Mouse (Mus musculus) midbrain, embryonic 12.5 days (tissue): ENCODE measurements around the gene Arsj. TPM values are rescaled to one million over a fixed set of nuclear protein-coding genes. Genes with fewer than 3 reads are reported as not detected.

ENCODE experiments used
- ATAC-seq: fragments of 200-750 bp; cut with Nextera tagmentation; 2 replicates; pipeline ENCODE4 v1.8.0; 2017; ENCODE audit warnings: low read depth, moderate TSS enrichment, moderate library complexity; ENCODE audit not compliant: low FRiP score
- H3K27ac ChIP-seq: fragments of 300-500 bp; sonication (generic); replicated peaks from 2 replicates; pipeline ENCODE4 v1.5.1; 2016; ENCODE audit warnings: mild to moderate bottlenecking
- H3K27me3 ChIP-seq: fragments of 300-500 bp; sonication (generic); 2 replicates; pipeline ENCODE4 v1.6.1; 2016; ENCODE audit warnings: mild to moderate bottlenecking
- H3K36me3 ChIP-seq: fragments of 300-500 bp; sonication (generic); 2 replicates; pipeline ENCODE4 v1.6.1; 2016
- H3K4me1 ChIP-seq: fragments of 300-500 bp; sonication (generic); 2 replicates; pipeline ENCODE4 v1.6.1; 2016
- H3K4me2 ChIP-seq: fragments of 300-500 bp; sonication (generic); replicated peaks from 2 replicates; pipeline ENCODE4 v1.6.1; 2016; ENCODE audit warnings: mild to moderate bottlenecking, moderate library complexity
- H3K4me3 ChIP-seq: fragments of 300-500 bp; sonication (generic); 2 replicates; pipeline ENCODE4 v1.5.1; 2016; ENCODE audit warnings: mild to moderate bottlenecking
- H3K9ac ChIP-seq: fragments of 300-500 bp; sonication (generic); replicated peaks from 2 replicates; pipeline ENCODE4 v1.6.1; 2016; ENCODE audit warnings: mild to moderate bottlenecking, moderate library complexity
- H3K9me3 ChIP-seq: fragments of 300-500 bp; sonication (generic); 2 replicates; pipeline ENCODE4 v1.6.1; 2016; ENCODE audit warnings: mild to moderate bottlenecking
- WGBS: fragments of 180-500 bp; shearing (Covaris S2); methylation state at CpG from one replicate; pipeline ENCODE4 v1.1.7; 2016; 5-methylcytosine and 5-hydroxymethylcytosine counted together
- polyA plus RNA-seq: library from polyadenylated mRNA; unstranded; fragments of >200 nt; fragmentation: Nextera tagmentation; extraction: Ambion mirVana; gene quantifications from 2 replicates; pipeline ENCODE4 v1.2.1, GENCODE M21; 2016

The Arsj gene
- polyA plus RNA-seq, 1 experiment from 2014 or later, result 0.18 TPM

DNA sequence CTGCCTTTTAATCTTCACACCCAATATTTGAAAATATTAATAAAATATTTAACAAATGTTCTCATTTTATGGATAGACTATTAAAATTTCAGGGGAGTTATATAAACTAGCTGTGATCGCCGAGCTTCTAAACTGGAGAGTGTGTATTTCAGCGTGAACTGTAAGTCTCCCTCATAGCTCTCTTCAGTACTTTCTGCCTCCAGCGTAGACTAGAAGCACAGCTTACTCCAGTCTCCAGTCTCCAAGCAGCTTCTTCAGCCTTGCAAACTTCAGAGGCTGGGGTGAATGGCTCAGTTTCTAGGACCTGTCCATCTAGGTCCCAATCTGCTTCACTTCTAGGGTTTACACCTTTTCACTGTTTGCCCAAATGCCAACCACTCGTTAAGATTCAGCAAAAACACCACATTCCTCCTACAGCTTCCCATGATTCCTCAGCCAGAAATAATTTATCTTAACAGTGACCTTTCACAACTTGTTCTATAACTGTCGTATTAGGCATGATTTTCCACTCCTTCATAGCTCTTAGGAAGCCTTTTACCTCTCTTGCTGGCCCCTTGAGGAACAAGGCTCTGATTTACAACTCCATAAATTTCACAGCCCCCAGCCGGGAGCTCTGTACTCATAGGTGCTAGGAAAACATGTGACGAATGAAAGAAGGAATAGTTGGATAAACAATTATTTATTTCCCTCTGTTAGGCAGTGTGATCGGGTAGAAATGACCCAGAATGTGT, 9.5 kb downstream of the Arsj start:
- Histone ChIP-seq H3K27ac (no peak overlapping the region), H3K9me3 (no peaks in the 10 kb centered on the region), H3K27me3 (no peaks in the 10 kb centered on the region), H3K4me1 (no peaks in the 10 kb centered on the region), H3K36me3 (no peaks in the 10 kb centered on the region), H3K4me3 (no peak overlapping the region), H3K9ac (no peak overlapping the region), H3K4me2 (no peak overlapping the region)
- WGBS, result 84% methylated on average over 9 of the region's 9 CpGs
- no peak for ATAC-seq

DNA sequence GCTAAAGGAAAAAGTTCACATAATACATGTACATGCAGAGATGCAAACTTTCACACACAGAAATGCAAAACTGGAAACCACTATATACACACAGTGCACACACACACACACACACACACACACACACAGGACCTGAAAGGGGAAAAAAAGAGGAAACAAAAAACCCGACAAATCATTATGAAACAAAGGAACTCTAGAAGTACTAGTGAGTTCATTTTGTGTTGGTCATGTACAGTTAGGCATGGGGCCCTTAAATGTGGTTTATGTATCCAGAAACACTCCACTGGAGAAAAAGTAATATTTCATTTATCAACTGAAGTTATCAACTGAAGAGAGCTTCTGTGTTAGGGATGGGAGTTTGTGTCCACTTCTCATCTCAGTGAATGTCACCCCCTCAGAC, 10.2 kb downstream of the Arsj start:
- Histone ChIP-seq H3K4me2 (no peak overlapping the region), H3K27me3 (no peaks in the 10 kb centered on the region), H3K36me3 (no peaks in the 10 kb centered on the region), H3K27ac (no peak overlapping the region), H3K9me3 (no peaks in the 10 kb centered on the region), H3K9ac (no peak overlapping the region), H3K4me1 (no peaks in the 10 kb centered on the region), H3K4me3 (no peak overlapping the region)
- no peak for ATAC-seq
- WGBS, result 81% methylated on average over 1 of the region's 1 CpGs

DNA sequence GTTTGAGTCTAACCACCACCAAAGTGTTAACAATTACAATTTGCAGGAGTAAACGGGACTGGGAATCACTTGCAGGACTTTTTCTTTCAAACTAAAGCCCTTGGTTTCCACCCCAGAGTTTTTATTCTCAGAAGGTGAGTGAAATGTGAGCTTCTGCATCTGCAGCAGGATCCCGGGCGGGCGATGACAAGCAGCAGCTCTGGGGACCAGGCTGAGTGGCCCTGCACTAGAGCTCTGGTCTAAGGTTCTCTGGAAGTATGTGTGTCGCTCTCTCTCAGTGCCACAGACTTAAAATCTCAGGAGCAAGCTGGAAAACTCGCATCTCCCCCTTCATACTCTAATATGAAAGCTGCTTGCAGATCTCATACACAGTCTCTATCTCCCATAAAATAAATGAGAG, 15.8 kb downstream of the Arsj start:
- H3K4me3 ChIP-seq, result no peak overlapping the region
- H3K36me3 ChIP-seq, result no peaks in the 10 kb centered on the region
- no peak overlapping the region for H3K9ac ChIP-seq
- H3K4me2 ChIP-seq, result no peak overlapping the region
- H3K4me1 ChIP-seq, result no peaks in the 10 kb centered on the region
- H3K27ac ChIP-seq, result no peak overlapping the region
- no peaks in the 10 kb centered on the region for H3K27me3 ChIP-seq
- no peaks in the 10 kb centered on the region for H3K9me3 ChIP-seq
- ATAC-seq, result no peak
- WGBS, result 81% methylated on average over 6 of the region's 6 CpGs

DNA sequence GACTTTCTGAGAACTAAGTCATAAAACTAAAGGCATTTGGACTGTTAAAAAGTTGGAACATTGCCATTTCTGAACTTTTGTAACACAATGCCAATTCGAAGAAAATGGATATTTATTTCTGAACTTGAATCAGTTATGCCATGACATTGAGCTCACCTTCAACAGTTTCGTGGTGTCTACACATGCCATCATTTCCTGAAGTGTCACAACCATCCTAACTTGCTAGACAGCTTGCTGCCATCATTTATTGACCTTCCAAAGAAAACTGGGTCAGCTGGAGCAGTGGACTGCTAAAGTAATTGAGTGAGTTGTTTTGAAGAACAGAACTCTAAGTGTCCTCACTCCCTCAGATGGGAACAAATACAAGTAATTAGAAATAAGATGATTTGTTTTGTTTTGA, 16.2 kb downstream of the Arsj start:
- 77% methylated on average over 2 of the region's 2 CpGs for WGBS
- no peak for ATAC-seq
- no peaks in the 10 kb centered on the region for H3K9me3 ChIP-seq
- H3K27ac ChIP-seq, result no peak overlapping the region
- no peaks in the 10 kb centered on the region for H3K36me3 ChIP-seq
- no peak overlapping the region for H3K4me2 ChIP-seq
- no peak overlapping the region for H3K9ac ChIP-seq
- no peak overlapping the region for H3K4me3 ChIP-seq
- no peaks in the 10 kb centered on the region for H3K27me3 ChIP-seq
- H3K4me1 ChIP-seq, result no peaks in the 10 kb centered on the region

DNA sequence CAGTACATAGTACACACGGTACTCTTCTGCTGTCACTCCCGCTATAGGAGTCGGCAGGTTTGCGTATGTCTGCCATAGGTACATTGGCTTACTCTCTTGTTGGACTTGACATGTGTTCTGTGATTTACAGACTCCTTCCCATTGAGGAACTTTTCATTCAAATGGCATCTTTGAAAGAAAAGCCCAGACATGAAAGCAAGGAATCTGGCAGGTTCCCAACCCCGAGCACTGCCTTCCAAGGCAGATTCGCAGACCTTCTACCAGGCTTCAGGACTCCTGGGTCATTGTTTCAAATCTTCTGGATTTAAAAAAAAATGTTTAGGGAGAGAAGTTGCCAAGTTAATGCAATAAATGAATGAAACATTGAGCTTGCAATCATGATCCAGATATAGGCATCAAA, 19.8 kb downstream of the Arsj start:
- Histone ChIP-seq H3K27me3 (no peaks in the 10 kb centered on the region), H3K36me3 (no peaks in the 10 kb centered on the region), H3K4me2 (no peak overlapping the region), H3K9ac (no peak overlapping the region), H3K27ac (no peak overlapping the region), H3K9me3 (no peaks in the 10 kb centered on the region), H3K4me1 (no peaks in the 10 kb centered on the region), H3K4me3 (no peak overlapping the region)
- WGBS, result 94% methylated on average over 6 of the region's 6 CpGs
- no peak for ATAC-seq

DNA sequence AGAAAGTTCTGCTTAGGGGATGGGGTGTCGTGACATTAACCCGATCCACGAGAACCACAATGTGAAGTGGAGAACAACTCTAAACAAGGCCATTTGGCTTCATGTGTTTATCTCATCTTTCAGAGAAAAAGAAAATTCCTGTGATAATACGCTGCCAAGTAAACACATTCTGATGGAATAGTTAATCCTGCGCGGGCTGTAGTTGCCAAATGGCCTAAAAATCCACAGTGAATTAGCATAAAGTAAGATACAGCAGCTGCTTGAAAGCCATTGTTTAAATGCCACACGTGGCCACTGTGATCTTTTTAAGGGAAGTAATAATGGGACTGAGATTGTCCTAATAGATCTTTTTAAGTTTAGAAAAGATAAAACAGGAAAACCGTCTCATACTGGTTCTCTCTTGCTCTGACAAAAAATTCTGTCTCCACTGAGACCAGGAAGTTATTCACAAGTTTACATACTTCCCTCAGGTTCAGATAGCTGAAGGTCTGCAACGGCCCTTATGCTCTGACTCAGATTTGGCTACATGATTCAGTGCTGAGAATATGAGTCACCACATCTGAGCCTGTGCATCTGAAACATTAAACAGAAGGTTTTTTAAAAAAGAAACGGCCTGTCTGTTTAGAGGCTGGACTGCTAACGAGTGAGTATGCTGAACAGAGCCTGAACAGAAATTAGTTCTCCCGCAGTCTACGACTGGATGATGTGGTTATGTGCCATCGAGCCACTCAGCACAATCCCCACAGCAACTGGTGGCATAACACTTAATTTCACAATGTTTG, 21.4 kb downstream of the Arsj start:
- H3K4me1 ChIP-seq, result no peaks in the 10 kb centered on the region
- H3K36me3 ChIP-seq, result no peaks in the 10 kb centered on the region
- ATAC-seq, result no peak
- no peak overlapping the region for H3K9ac ChIP-seq
- H3K27me3 ChIP-seq, result no peaks in the 10 kb centered on the region
- no peak overlapping the region for H3K4me2 ChIP-seq
- H3K4me3 ChIP-seq, result no peak overlapping the region
- no peak overlapping the region for H3K27ac ChIP-seq
- no peaks in the 10 kb centered on the region for H3K9me3 ChIP-seq
- WGBS, result 80% methylated on average over 14 of the region's 14 CpGs

DNA sequence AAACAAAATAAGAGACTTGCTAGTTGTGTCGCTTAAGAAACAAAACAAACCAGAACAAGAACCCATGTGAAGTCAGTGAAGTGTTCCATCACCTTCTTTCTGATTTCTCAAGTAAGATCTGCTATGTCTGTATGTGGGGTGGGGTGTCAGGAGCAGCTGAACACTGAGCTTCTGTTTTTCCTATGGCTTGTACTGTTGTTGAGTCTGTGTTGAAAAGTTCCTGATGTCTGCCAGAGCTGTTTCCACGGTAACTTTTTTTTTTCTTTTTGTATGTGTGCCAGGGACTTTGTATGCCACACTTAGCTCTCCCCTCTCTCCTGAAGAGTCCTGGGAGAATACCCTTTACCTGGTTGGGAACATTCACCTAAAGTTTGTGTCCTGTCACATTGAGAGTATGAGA, 34.0 kb downstream of the Arsj start:
- H3K9me3 ChIP-seq, result no peaks in the 10 kb centered on the region
- ATAC-seq, result peak; percentile 38; the same call in 1 of the 2 replicates
- H3K27me3 ChIP-seq, result no peaks in the 10 kb centered on the region
- 83% methylated on average over 2 of the region's 2 CpGs for WGBS
- no peaks in the 10 kb centered on the region for H3K4me1 ChIP-seq
- no peak overlapping the region for H3K4me3 ChIP-seq
- no peaks in the 10 kb centered on the region for H3K36me3 ChIP-seq
- no peak overlapping the region for H3K27ac ChIP-seq
- H3K4me2 ChIP-seq, result no peak overlapping the region
- H3K9ac ChIP-seq, result no peak overlapping the region

DNA sequence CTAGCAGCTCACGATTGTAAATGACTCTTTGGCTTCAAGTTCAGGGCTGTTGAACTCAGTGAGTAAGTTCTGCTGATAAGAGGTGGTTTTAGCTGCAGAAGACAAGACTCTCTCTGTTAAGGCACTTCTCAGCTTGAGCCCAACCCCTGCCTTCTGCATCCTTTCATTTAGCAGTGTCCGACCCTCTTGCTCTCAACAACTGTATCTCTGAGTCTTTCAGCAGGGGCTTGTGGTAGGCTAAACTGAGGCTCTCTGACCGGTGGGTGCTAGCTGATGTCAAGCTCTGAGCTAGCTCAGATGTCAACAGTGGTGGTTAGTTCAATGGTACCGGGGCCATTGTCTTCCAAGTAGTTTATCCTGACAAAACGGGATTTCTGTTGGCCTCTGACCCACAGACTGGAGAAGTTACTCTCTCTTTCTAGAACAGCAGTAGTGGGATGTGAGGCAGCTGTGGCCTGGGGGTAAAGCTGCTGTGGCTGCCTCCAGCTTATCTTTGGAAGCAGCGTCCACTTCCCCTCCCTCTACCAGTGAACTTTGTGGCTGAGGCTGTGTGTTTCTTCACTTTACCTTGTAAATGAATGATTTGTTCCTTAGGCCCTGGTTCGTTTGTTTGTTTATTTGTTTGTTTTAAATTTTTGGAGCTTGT, 34.6 kb downstream of the Arsj start:
- Histone ChIP-seq H3K4me2 (no peak overlapping the region), H3K4me1 (no peaks in the 10 kb centered on the region), H3K27me3 (no peaks in the 10 kb centered on the region), H3K27ac (no peak overlapping the region), H3K9ac (no peak overlapping the region), H3K4me3 (no peak overlapping the region), H3K36me3 (no peaks in the 10 kb centered on the region), H3K9me3 (no peaks in the 10 kb centered on the region)
- whole genome bisulfite sequencing, result 71% methylated on average over 7 of the region's 7 CpGs
- ATAC-seq, result no peak

DNA sequence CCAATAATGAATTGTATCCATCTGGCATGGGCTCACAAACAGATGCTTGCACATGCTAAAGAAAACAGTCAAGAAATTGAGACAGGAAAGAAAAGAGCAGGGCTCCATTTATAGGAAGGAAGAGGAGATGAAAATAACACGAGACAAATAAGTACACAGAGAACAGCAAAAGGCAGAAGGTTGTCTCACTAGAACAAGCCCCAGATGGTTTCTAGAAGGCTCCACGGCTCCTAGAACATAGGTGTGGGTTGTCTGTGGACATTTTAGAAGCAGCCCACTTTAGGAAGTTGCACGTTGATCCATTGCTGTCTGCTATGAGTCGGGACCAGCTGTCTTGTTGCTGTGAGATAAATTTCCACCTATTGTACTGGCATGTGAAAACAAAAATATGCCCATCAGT, 37.2 kb downstream of the Arsj start:
- no peaks in the 10 kb centered on the region for H3K9me3 ChIP-seq
- whole genome bisulfite sequencing, result 83% methylated on average over 4 of the region's 4 CpGs
- ATAC-seq, result no peak
- no peaks in the 10 kb centered on the region for H3K36me3 ChIP-seq
- no peaks in the 10 kb centered on the region for H3K27me3 ChIP-seq
- no peak overlapping the region for H3K9ac ChIP-seq
- H3K4me3 ChIP-seq, result no peak overlapping the region
- no peaks in the 10 kb centered on the region for H3K4me1 ChIP-seq
- H3K27ac ChIP-seq, result no peak overlapping the region
- H3K4me2 ChIP-seq, result no peak overlapping the region

DNA sequence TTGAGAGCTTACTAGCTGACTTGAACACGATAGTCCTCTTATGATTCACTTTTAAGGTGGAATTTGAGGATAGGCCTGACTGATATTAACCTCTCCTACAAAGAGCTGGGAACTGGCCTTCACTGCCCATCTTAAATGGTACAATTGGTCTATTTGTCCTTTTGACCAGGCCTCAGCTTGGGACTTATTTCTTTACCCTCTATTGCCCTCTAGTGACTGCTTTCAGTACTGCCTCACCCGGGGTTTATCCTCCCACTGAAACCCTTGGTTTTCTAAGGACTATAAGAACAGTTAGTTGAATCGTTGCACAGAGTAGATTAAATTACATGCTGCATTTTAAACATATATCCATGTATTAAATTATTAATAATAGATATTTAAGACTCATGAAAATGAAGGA, 39.4 kb downstream of the Arsj start:
- ATAC-seq, result peak; percentile 82
- Histone ChIP-seq H3K4me2 (no peak overlapping the region), H3K4me3 (no peak overlapping the region), H3K4me1 (no peaks in the 10 kb centered on the region), H3K9ac (no peak overlapping the region), H3K36me3 (no peaks in the 10 kb centered on the region), H3K27ac (no peak overlapping the region), H3K27me3 (no peaks in the 10 kb centered on the region), H3K9me3 (no peaks in the 10 kb centered on the region)
- WGBS, result 33% methylated on average over 3 of the region's 3 CpGs

DNA sequence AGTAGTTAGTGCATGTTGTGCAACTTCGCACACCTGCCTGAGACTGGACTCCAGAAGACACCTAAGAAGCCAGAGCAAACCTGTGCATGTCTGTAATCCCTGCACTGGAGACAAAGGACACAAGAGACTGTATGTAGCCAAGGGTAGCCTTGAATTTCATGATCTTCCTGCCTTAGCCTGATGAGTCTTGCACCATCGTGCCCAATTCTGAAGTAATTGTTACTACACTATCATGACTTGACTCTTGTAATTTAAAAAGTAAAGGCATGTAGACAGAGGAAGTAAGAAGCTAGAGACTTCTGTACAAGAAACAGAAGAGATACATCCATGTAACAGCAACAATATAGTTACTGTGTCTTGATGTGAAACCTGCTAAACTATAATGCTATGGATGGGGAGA, 40.7 kb downstream of the Arsj start:
- 86% methylated on average over 2 of the region's 2 CpGs for WGBS
- no peak for ATAC-seq
- Histone ChIP-seq H3K9ac (no peak overlapping the region), H3K4me1 (no peaks in the 10 kb centered on the region), H3K27me3 (no peaks in the 10 kb centered on the region), H3K27ac (no peak overlapping the region), H3K36me3 (no peaks in the 10 kb centered on the region), H3K9me3 (no peaks in the 10 kb centered on the region), H3K4me2 (no peak overlapping the region), H3K4me3 (no peak overlapping the region)

DNA sequence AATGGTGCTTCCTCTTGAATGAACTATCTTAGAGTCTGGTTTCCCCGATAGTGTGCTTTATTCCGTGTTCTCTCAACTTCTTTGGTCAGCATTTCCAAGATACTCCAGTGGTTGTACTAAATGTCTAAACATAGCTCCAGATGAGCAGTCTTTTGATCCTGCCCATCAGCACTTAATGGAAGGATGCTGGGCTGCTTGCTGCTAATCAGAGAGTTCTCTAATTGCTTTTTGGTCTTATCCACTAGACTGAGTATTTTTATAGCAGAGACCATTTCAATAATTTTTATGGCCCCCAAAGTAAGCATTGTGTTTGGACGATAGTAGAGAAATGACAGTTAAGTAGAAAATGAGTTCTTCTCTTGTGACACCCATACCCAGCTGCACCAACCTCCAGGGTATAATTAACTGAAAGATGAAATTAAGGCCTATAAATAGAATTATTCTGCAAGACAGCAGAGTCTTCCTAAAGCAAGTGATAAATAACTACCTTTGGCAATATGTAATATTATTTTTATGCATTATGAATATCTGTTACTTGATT, 67.1 kb downstream of the Arsj start:
- no peak for ATAC-seq
- Histone ChIP-seq H3K9me3 (no peaks in the 10 kb centered on the region), H3K4me2 (no peak overlapping the region), H3K4me1 (no peaks in the 10 kb centered on the region), H3K27ac (no peak overlapping the region), H3K9ac (no peak overlapping the region), H3K4me3 (no peak overlapping the region), H3K36me3 (no peaks in the 10 kb centered on the region), H3K27me3 (no peaks in the 10 kb centered on the region)
- 90% methylated on average over 3 of the region's 3 CpGs for WGBS
